Mouse (Mus musculus) G1E (cell line): Measurements from ENCODE around the gene Icosl.

Experiments
- CTCF ChIP-seq: IDR thresholded peaks from 2 replicates; pipeline ENCODE4 v1.5.1; 2012; ENCODE audit warnings: low read depth, low read length, inconsistent platforms, mixed read lengths
- GATA1 ChIP-seq: IDR thresholded peaks from 2 replicates; pipeline ENCODE4 v1.6.1; 2012; ENCODE audit warnings: borderline replicate concordance, low read length, inconsistent platforms, mixed read lengths
- GATA2 ChIP-seq: IDR thresholded peaks from 2 replicates; pipeline ENCODE4 v1.6.1; 2012; ENCODE audit warnings: low read depth, low read length, inconsistent platforms, borderline replicate concordance
- POLR2AphosphoS5 ChIP-seq: IDR thresholded peaks from 2 replicates; pipeline ENCODE4 v1.6.1; 2012; ENCODE audit warnings: low read depth, low read length, inconsistent platforms; ENCODE audit not compliant: insufficient replicate concordance
- TAL1 ChIP-seq: conservative IDR thresholded peaks from 2 replicates; pipeline ENCODE4 v1.6.1; 2012; ENCODE audit warnings: low read depth, low read length, inconsistent platforms, mixed read lengths

GRCm38 (mm10) chr10:78115153-78115552 lies 46.1 kb downstream of the Icosl start:
- TF ChIP-seq TAL1 (no peak), CTCF (no peak), GATA1 (no peak), POLR2AphosphoS5 (no peak), GATA2 (no peak)
